Mouse (Mus musculus) forebrain, postnatal 0 days (tissue): Measurements from ENCODE around the gene Gngt2. TPM values are rescaled to one million over a fixed set of nuclear protein-coding genes. Genes with fewer than 3 reads are reported as not detected.
"Not testable (repeated sequence)": the region's sequence is repeated elsewhere in the genome, so short reads cannot be mapped to it uniquely, and the experiment has no call there.

ENCODE experiments used
- ATAC-seq: fragments of 200-750 bp; cut with Nextera tagmentation; 2 replicates; pipeline ENCODE4 v1.8.0; 2017; ENCODE audit warnings: mild to moderate bottlenecking, moderate library complexity
- DNase-seq: peaks from one replicate; pipeline ENCODE4 v3.0.0-alpha.2; 2015
- H3K27ac ChIP-seq: fragments of 300-500 bp; sonication (generic); 2 replicates; pipeline ENCODE4 v1.5.1; 2014; ENCODE audit warnings: low read depth, mild to moderate bottlenecking, antibody characterized with exemption, low read length, moderate library complexity, mixed read lengths
- H3K27me3 ChIP-seq: fragments of 300-500 bp; sonication (generic); 2 replicates; pipeline ENCODE4 v1.6.1; 2014; ENCODE audit warnings: mild to moderate bottlenecking, low read length, mixed read lengths; ENCODE audit not compliant: insufficient read depth
- H3K36me3 ChIP-seq: fragments of 300-500 bp; sonication (generic); 2 replicates; pipeline ENCODE4 v1.6.1; 2014; ENCODE audit warnings: mild to moderate bottlenecking, moderate library complexity; ENCODE audit not compliant: insufficient read depth
- H3K4me1 ChIP-seq: fragments of 300-500 bp; sonication (generic); 2 replicates; pipeline ENCODE4 v1.6.1; 2014; ENCODE audit warnings: antibody characterized with exemption; ENCODE audit not compliant: insufficient read depth
- H3K4me2 ChIP-seq: fragments of 300-500 bp; sonication (generic); 2 replicates; pipeline ENCODE4 v1.6.1; 2014; ENCODE audit warnings: low read depth, mild to moderate bottlenecking, moderate library complexity
- H3K4me3 ChIP-seq: fragments of 300-500 bp; sonication (generic); 2 replicates; pipeline ENCODE4 v1.5.1; 2014; ENCODE audit warnings: low read depth, low read length, mixed read lengths
- H3K9ac ChIP-seq: fragments of 300-500 bp; sonication (generic); 2 replicates; pipeline ENCODE4 v1.6.1; 2014; ENCODE audit warnings: mild to moderate bottlenecking
- H3K9me3 ChIP-seq: fragments of 300-500 bp; sonication (generic); 2 replicates; pipeline ENCODE4 v1.6.1; 2016; ENCODE audit warnings: low read length
- CTCF ChIP-seq: sonication (generic); IDR thresholded peaks from 2 replicates; pipeline ENCODE4 v1.5.1; 2016; ENCODE audit warnings: antibody characterized with exemption, control low read depth, low read depth
- WGBS: fragments of 180-500 bp; shearing (Covaris S2); extraction: QIAGEN DNeasy Blood & Tissue Kit; methylation state at CpG from one replicate; pipeline ENCODE4 v1.1.7; 2014; 5-methylcytosine and 5-hydroxymethylcytosine counted together
- polyA plus RNA-seq: library from polyadenylated mRNA; unstranded; fragments of >200 nt; fragmentation: Nextera tagmentation; extraction: Ambion mirVana; gene quantifications from 2 replicates; pipeline ENCODE4 v1.2.1, GENCODE M21; 2015
- total RNA-seq: library from RNA; depleted of rRNA; stranded (reverse); fragments of >200 nt; gene quantifications from 2 replicates; pipeline ENCODE4 v1.2.3, GENCODE M21; 2014

Gngt2 gene
- total and polyA plus RNA-seq, 2 experiments from 2014 or later, result 1.0 to 1.9 TPM

DNA sequence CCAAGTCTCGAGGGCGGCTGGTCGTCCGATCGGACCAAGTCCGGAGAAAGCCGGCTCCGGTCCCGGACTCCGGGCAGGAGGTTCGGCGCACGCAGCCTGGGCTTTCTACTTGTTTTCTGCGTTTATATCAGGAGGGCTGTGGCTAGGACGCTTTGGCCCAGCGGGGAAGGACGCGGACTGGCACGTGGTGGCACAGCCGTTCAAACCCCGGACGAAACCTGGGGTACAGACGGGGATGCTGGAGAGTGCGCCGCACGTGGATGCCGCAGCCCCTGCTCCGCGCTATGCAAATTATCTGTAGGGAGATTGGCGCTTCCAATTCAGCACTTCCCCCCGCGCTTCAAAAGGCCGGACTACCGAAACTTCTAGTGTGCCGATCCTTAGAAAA is 22.4 kb downstream of the Gngt2 start:
- peak overlapping the region; percentile 89 for H3K27ac ChIP-seq
- H3K4me2 ChIP-seq, result peak overlapping the region; percentile 60
- under 1% methylated on average over 35 of the region's 35 CpGs for WGBS
- H3K9ac ChIP-seq, result peak overlapping the region; percentile 54
- H3K9me3 ChIP-seq, result no peaks in the 10 kb centered on the region
- H3K4me3 ChIP-seq, result peak overlapping the region; percentile 94
- peaks cover 5% of the 10 kb centered on the region; the same call in 1 of the 2 replicates for H3K4me1 ChIP-seq
- TF ChIP-seq CTCF, result peak; percentile 34
- no peaks in the 10 kb centered on the region for H3K27me3 ChIP-seq
- DNase-seq (peak; percentile 81), ATAC-seq (peak; percentile 53)
- H3K36me3 ChIP-seq, result no peaks in the 10 kb centered on the region

DNA sequence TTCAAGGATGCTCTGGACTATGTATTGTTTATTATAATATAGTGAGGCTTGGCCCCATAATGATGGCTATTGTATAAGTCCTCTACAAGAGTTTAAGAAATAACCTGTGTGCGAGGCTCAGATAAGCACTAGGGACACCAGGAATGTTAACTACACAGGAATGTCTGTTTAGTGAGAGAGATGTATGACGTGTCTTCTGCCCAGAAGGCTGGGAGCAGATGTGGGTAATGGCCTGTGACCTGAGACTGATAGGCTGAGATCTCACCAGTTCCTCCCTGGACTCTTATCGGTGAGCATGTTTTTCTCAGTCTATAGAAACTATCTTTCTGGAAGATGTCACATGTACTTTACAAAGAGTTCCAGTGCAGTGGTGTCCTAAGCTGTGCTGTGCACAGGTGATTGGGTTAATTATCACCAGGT is 23.1 kb downstream of the Gngt2 start:
- H3K4me1 ChIP-seq, result peaks cover 5% of the 10 kb centered on the region; the same call in 1 of the 2 replicates
- no peaks in the 10 kb centered on the region for H3K9me3 ChIP-seq
- peak overlapping the region; percentile 54; the same call in 1 of the 2 replicates for H3K9ac ChIP-seq
- no peak overlapping the region for H3K27ac ChIP-seq
- DNase-seq (no peak), ATAC-seq (no peak)
- no peaks in the 10 kb centered on the region for H3K27me3 ChIP-seq
- peak overlapping the region; percentile 60 for H3K4me2 ChIP-seq
- 39% methylated on average over 3 of the region's 3 CpGs for WGBS
- no peaks in the 10 kb centered on the region for H3K36me3 ChIP-seq
- H3K4me3 ChIP-seq, result peak overlapping the region; percentile 94
- TF ChIP-seq CTCF, result no peak

DNA sequence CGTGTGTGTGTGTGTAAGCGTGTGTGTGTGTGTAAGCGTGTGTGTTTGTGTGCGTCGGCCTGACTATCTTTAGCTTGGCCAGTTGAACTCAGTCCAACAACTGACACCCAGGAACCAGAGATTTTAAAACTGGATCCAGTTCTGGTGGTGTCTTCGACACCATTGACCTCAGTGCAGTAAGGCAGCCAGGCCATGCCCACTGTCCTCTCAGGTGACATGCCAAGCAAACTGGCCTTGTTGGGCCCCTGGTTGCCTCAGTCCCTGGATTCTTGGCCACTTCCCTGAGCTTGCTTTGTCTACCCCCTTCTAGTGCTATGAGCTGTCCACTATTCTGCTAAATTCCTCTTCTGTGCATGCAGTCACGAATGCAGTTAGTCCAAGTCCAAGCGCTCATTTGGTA is 24.4 kb downstream of the Gngt2 start:
- WGBS, result 95% methylated on average over 8 of the region's 8 CpGs
- no peak for TF ChIP-seq CTCF

DNA sequence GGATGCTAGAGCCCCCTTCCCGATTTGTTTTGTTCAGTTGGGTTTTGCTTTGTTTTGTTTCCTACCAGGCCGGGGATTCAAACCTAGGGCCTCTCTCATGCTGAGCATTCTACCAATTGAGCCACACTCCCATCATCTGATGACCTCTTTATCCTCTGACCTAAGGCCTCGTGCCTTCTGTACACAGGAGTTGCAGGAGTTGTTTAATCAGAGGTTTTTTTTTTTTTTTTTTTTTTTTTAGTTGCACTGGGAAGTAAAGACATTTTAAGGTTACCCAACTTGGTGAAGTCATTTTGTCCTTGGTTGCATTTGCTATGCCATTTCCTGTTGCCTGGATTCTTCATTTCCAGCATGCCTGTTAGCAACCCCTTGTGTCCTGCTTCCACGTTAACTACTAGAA is 32.4 kb downstream of the Gngt2 start:
- Histone ChIP-seq H3K27ac (no peak overlapping the region), H3K27me3 (no peaks in the 10 kb centered on the region), H3K9me3 (no peaks in the 10 kb centered on the region), H3K4me3 (no peak overlapping the region), H3K4me1 (no peaks in the 10 kb centered on the region), H3K36me3 (no peaks in the 10 kb centered on the region), H3K4me2 (no peak overlapping the region), H3K9ac (no peak overlapping the region)
- ATAC-seq (no peak), DNase-seq (no peak)
- 76% methylated on average over 4 of the region's 4 CpGs for WGBS
- no peak for TF ChIP-seq CTCF

More for the DNA sequence above, 24.4 kb downstream of the Gngt2 start:
- H3K9ac ChIP-seq, result no peak overlapping the region
- no peak for ATAC-seq
- DNase-seq, result no peak
- no peak overlapping the region for H3K4me3 ChIP-seq
- no peaks in the 10 kb centered on the region for H3K27me3 ChIP-seq
- H3K9me3 ChIP-seq, result no peaks in the 10 kb centered on the region
- H3K4me1 ChIP-seq, result peaks cover 5% of the 10 kb centered on the region; the same call in 1 of the 2 replicates
- no peak overlapping the region for H3K4me2 ChIP-seq
- no peak overlapping the region for H3K27ac ChIP-seq
- no peaks in the 10 kb centered on the region for H3K36me3 ChIP-seq

GRCm38 (mm10) chr11:95869918-95870470 is 33.0 kb downstream of the Gngt2 start:
- no peaks in the 10 kb centered on the region for H3K4me1 ChIP-seq
- no peak overlapping the region for H3K9ac ChIP-seq
- H3K36me3 ChIP-seq, result no peaks in the 10 kb centered on the region
- DNase-seq (no peak), ATAC-seq (no peak)
- no peak overlapping the region for H3K27ac ChIP-seq
- no peaks in the 10 kb centered on the region for H3K9me3 ChIP-seq
- H3K27me3 ChIP-seq, result no peaks in the 10 kb centered on the region
- WGBS, result 70% methylated on average over 6 of the region's 6 CpGs
- no peak for TF ChIP-seq CTCF
- no peak overlapping the region for H3K4me3 ChIP-seq
- no peak overlapping the region for H3K4me2 ChIP-seq

- peak; percentile 20; the same call in 1 of the 2 replicates for ATAC-seq
- no peaks in the 10 kb centered on the region for H3K4me1 ChIP-seq
- H3K9ac ChIP-seq, result no peak overlapping the region
- peak; percentile 21 for DNase-seq
- TF ChIP-seq CTCF, result no peak
- H3K36me3 ChIP-seq, result no peaks in the 10 kb centered on the region
- H3K9me3 ChIP-seq, result no peaks in the 10 kb centered on the region
- H3K4me2 ChIP-seq, result peak overlapping the region; percentile 26
- H3K27me3 ChIP-seq, result no peaks in the 10 kb centered on the region
- H3K4me3 ChIP-seq, result 0 out of 2 replicates have a peak overlapping the region, but pooled peaks have one; percentile 2
- WGBS, result 23% methylated on average over 9 of the region's 9 CpGs
- no peak overlapping the region for H3K27ac ChIP-seq
Measured at GRCm38 (mm10) chr11:95875804-95876203, 38.8 kb downstream of the Gngt2 start.

DNA sequence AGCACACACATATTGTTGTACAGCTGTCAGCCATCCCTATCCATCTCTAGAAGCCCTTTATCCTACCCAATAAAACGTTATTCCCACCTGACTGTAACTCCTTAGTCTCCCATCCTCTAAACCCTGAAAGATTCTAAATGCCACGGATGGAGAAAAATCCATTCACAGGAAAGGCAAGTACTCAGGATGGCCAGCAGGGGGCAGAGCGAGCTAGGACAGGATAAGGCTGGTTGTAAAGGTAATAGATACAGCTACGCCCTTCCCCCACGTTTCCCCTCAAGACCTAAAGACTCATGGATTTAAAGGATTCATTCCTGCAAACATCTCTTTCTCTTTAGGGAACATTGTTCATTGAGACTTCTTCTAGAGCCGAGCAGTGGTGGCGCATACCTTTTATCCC is 39.3 kb downstream of the Gngt2 start:
- 0 out of 2 replicates have a peak overlapping the region, but pooled peaks have one; percentile 2 for H3K4me3 ChIP-seq
- TF ChIP-seq CTCF, result peak; percentile 85
- peak; percentile 59; the same call in 1 of the 2 replicates for ATAC-seq

DNA sequence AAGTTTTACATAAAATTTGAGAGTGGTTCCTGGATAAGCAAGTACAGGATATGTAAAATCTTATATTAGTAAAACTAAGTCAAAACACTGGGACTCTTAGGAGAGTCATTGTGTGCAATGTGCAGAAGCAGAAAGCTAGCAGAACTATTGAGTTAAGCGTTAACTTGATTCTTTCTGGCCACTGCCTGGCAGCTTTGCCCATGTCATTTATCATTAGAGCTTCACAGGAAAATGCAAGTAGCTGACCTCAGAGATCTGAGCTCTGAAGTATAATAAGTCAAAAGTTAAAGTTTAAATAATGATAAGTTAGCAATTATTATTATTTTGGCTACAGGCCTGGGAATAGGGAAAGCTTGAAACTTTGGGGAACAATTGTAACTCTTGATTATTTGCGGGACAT is 42.8 kb downstream of the Gngt2 start:
- not testable (repeated sequence) for H3K27me3 ChIP-seq, H3K27ac ChIP-seq, DNase-seq, H3K36me3 ChIP-seq, H3K9ac ChIP-seq, H3K4me3 ChIP-seq, H3K4me2 ChIP-seq, H3K9me3 ChIP-seq, ATAC-seq, H3K4me1 ChIP-seq
- 81% methylated on average over 2 of the region's 2 CpGs for WGBS

More for the DNA sequence above, 39.3 kb downstream of the Gngt2 start:
- H3K36me3 ChIP-seq, result no peaks in the 10 kb centered on the region
- H3K4me1 ChIP-seq, result no peaks in the 10 kb centered on the region
- no peak overlapping the region for H3K27ac ChIP-seq
- H3K9ac ChIP-seq, result no peak overlapping the region
- 20% methylated on average over 7 of the region's 7 CpGs for whole genome bisulfite sequencing
- peak; percentile 68 for DNase-seq
- peak overlapping the region; percentile 26; the same call in 1 of the 2 replicates for H3K4me2 ChIP-seq
- H3K9me3 ChIP-seq, result no peaks in the 10 kb centered on the region
- H3K27me3 ChIP-seq, result no peaks in the 10 kb centered on the region
